Mouse (Mus musculus): ENCODE results near the gene Glrp1.

GRCm38 (mm10) chr1:88476554-88477085, 33.2 kb downstream of the Glrp1 start:
- TF ChIP-seq CHD2 (IDR thresholded peaks at IDR 0.05; ENCODE audit: low read depth, low read length) (no peak), MAFK (IDR thresholded peaks at IDR 0.05; ENCODE audit: insufficient read depth, low read depth, low read length) (no peak), HCFC1 (IDR thresholded peaks at IDR 0.05; ENCODE audit: borderline replicate concordance, insufficient read depth, low read length) (no peak), ZC3H11A (IDR thresholded peaks at IDR 0.05; ENCODE audit: borderline replicate concordance, low read depth, low read length) (no peak), ZNF384 (IDR thresholded peaks at IDR 0.05; ENCODE audit: low read depth, low read length) (no peak)
